Mouse (Mus musculus): Measurements from ENCODE around the gene Kifc3. TPM values are rescaled to one million over a fixed set of nuclear protein-coding genes. Genes with fewer than 3 reads are reported as not detected.

The Kifc3 gene
- total and polyA plus RNA-seq, 3 experiments: 10.6 to 19.1 TPM; not detected in 1

- no peaks in the 10 kb centered on the region; the same call in 1 of the 2 replicates for H3K79me2 ChIP-seq (ENCODE audit: control insufficient read depth, insufficient read depth, low read length, poor library complexity)
- no peak overlapping the region for H3K4me3 ChIP-seq (ENCODE audit: control insufficient read depth in 1 of 2, insufficient read depth in 1 of 2, low read depth in 2 of 2, low read length in 2 of 2)
- DNase-seq (ENCODE audit: low read depth, low spot score): no peak
- no peak for TF ChIP-seq RCOR1 (IDR thresholded peaks at IDR 0.05; ENCODE audit: low read depth, low read length)
- TF ChIP-seq ZKSCAN1 (IDR thresholded peaks at IDR 0.05; ENCODE audit: low read depth, low read length): no peak
- no peak for TF ChIP-seq ZNF384 (IDR thresholded peaks at IDR 0.05; ENCODE audit: low read depth, low read length)
- no peak for TF ChIP-seq USF2 (IDR thresholded peaks at IDR 0.05; ENCODE audit: borderline replicate concordance in 1 of 2, insufficient read depth in 1 of 2, low read depth in 1 of 2, low read length in 2 of 2)
- TF ChIP-seq RAD21 (IDR thresholded peaks at IDR 0.05; ENCODE audit: low read depth, low read length): no peak
- TF ChIP-seq NRF1 (IDR thresholded peaks at IDR 0.05; ENCODE audit: insufficient read depth, low read depth, low read length, poor library complexity, severe bottlenecking): no peak
- TF ChIP-seq MAZ (IDR thresholded peaks at IDR 0.05; ENCODE audit: low read depth, low read length): no peak
- TF ChIP-seq JUND (IDR thresholded peaks at IDR 0.05; ENCODE audit: low read depth, low read length): no peak
- no peak for TF ChIP-seq MXI1 (IDR thresholded peaks at IDR 0.05; ENCODE audit: low read depth, low read length)
- no peak for TF ChIP-seq E2F4 (IDR thresholded peaks at IDR 0.05; ENCODE audit: borderline replicate concordance, low read depth, low read length)
- no peak for TF ChIP-seq TAL1 (IDR thresholded peaks at IDR 0.05; ENCODE audit: low read length)
- no peak for TF ChIP-seq UBTF (IDR thresholded peaks at IDR 0.05; ENCODE audit: borderline replicate concordance, insufficient read depth, low read depth, low read length)
- no peak for TF ChIP-seq NELFE (IDR thresholded peaks at IDR 0.05; ENCODE audit: low read depth, low read length)
- no peak for TF ChIP-seq TBP (IDR thresholded peaks at IDR 0.05; ENCODE audit: low read depth, low read length)
- TF ChIP-seq POLR2AphosphoS2 (IDR thresholded peaks at IDR 0.05; ENCODE audit: low read length): no peak
- TF ChIP-seq HCFC1 (IDR thresholded peaks at IDR 0.05; ENCODE audit: low read depth, low read length): no peak
- no peak overlapping the region for H3K27ac ChIP-seq (ENCODE audit: control insufficient read depth, low read depth, low read length)
- H3K9me3 ChIP-seq (replicated peaks; ENCODE audit: insufficient read depth, low read length): no peaks in the 10 kb centered on the region
- no peaks in the 10 kb centered on the region for H3K27me3 ChIP-seq (ENCODE audit: control insufficient read depth in 1 of 2, insufficient read depth in 2 of 2, low read length in 2 of 2)
- no peak overlapping the region for H3K9ac ChIP-seq (ENCODE audit: control insufficient read depth, low read depth, low read length, poor library complexity, severe bottlenecking)
- H3K36me3 ChIP-seq (ENCODE audit: control insufficient read depth in 1 of 2, insufficient read depth in 2 of 2, low read length in 2 of 2): no peaks in the 10 kb centered on the region
- peaks cover 0 to 8% of the 10 kb centered on the region in 2 experiments; a peak in 2 of 4 replicates for H3K4me1 ChIP-seq (ENCODE audit: control insufficient read depth in 1 of 2, insufficient read depth in 2 of 2, low read length in 2 of 2)
Measured at GRCm38 (mm10) chr8:95084744-95085431, 117.7 kb downstream of the Kifc3 start.

- H3K9ac ChIP-seq (ENCODE audit: control insufficient read depth, low read depth, low read length, poor library complexity, severe bottlenecking): no peak overlapping the region
- H3K27me3 ChIP-seq (ENCODE audit: control insufficient read depth in 1 of 2, insufficient read depth in 2 of 2, low read length in 2 of 2): no peaks in the 10 kb centered on the region
- peaks cover 0 to 2% of the 10 kb centered on the region in 2 experiments; a peak in 2 of 4 replicates for H3K36me3 ChIP-seq (ENCODE audit: control insufficient read depth in 1 of 2, insufficient read depth in 2 of 2, low read length in 2 of 2)
- H3K27ac ChIP-seq (ENCODE audit: control insufficient read depth, low read depth, low read length): no peak overlapping the region
- no peaks in the 10 kb centered on the region for H3K9me3 ChIP-seq (replicated peaks; ENCODE audit: insufficient read depth, low read length)
- no peak for DNase-seq (ENCODE audit: low read depth, low spot score)
- TF ChIP-seq USF2 (IDR thresholded peaks at IDR 0.05; ENCODE audit: borderline replicate concordance in 1 of 2, insufficient read depth in 1 of 2, low read depth in 1 of 2, low read length in 2 of 2) (no peak), ZKSCAN1 (IDR thresholded peaks at IDR 0.05; ENCODE audit: low read depth, low read length) (no peak), CHD2 (IDR thresholded peaks at IDR 0.05; ENCODE audit: low read length) (no peak), TAL1 (IDR thresholded peaks at IDR 0.05; ENCODE audit: low read length) (no peak), GABPA (IDR thresholded peaks at IDR 0.05; ENCODE audit: low read depth, low read length) (no peak), BHLHE40 (IDR thresholded peaks at IDR 0.05; ENCODE audit: borderline replicate concordance, low read depth, low read length) (no peak), POLR2A (IDR thresholded peaks at IDR 0.05; ENCODE audit: control insufficient read depth in 1 of 2, insufficient read depth in 1 of 2, low read depth in 1 of 2, low read length in 2 of 2, poor library complexity in 1 of 2) (no peak), CHD1 (IDR thresholded peaks at IDR 0.05; ENCODE audit: low read depth, low read length) (no peak), MYB (IDR thresholded peaks at IDR 0.05; ENCODE audit: low read depth, low read length) (no peak), GATA1 (IDR thresholded peaks at IDR 0.05; ENCODE audit: low read depth, low read length) (no peak), POLR2AphosphoS2 (IDR thresholded peaks at IDR 0.05; ENCODE audit: low read length) (no peak), ZMIZ1 (IDR thresholded peaks at IDR 0.05; ENCODE audit: low read depth, low read length) (no peak), E2F4 (IDR thresholded peaks at IDR 0.05; ENCODE audit: borderline replicate concordance, low read depth, low read length) (no peak), MXI1 (IDR thresholded peaks at IDR 0.05; ENCODE audit: low read depth, low read length) (no peak), MAX (IDR thresholded peaks at IDR 0.05; ENCODE audit: low read length) (no peak), RAD21 (IDR thresholded peaks at IDR 0.05; ENCODE audit: low read depth, low read length) (no peak)
- no peak overlapping the region for H3K4me3 ChIP-seq (ENCODE audit: control insufficient read depth in 1 of 2, insufficient read depth in 1 of 2, low read depth in 2 of 2, low read length in 2 of 2)
- H3K79me2 ChIP-seq (ENCODE audit: control insufficient read depth, insufficient read depth, low read length, poor library complexity): no peaks in the 10 kb centered on the region; the same call in 1 of the 2 replicates
- H3K4me1 ChIP-seq (ENCODE audit: control insufficient read depth in 1 of 2, insufficient read depth in 2 of 2, low read length in 2 of 2): peaks cover 4 to 10% of the 10 kb centered on the region in 2 experiments
Measured at GRCm38 (mm10) chr8:95084261-95084660, 118.4 kb downstream of the Kifc3 start.

Measured in MEL (cell line).